Mouse (Mus musculus) liver, embryonic 14.5 days (tissue): ENCODE measurements at regions not wholly inside any gene's neighbourhood (a gene's known extent, or its start where the extent isn't known, plus 50 kb on each side); places are given as distances from the start of the nearest gene placed in this dataset.

Experiments
- CTCF ChIP-seq: IDR thresholded peaks from 2 replicates; pipeline ENCODE4 v1.5.1; 2016; ENCODE audit warnings: antibody characterized with exemption, low read depth, control low read depth
- EP300 ChIP-seq: IDR thresholded peaks from 2 replicates; pipeline ENCODE4 v1.6.1; 2016; ENCODE audit warnings: antibody characterized with exemption, low read depth

- TF ChIP-seq CTCF, result no peak
- no peak for TF ChIP-seq EP300
Observed at GRCm38 (mm10) chr13:101957782-101958181, 189.8 kb upstream of the Pik3r1 start.
